Mouse (Mus musculus) thymus, postnatal 36 days (tissue): ENCODE results near the gene Esr1.
A peak's percentile ranks its signal among the peaks of the same experiment; 100 is the strongest.
"Not testable (repeated sequence)": the region's sequence is repeated elsewhere in the genome, so short reads cannot be mapped to it uniquely, and the experiment has no call there.

Experiments used
- DNase-seq, 2 experiments: peaks; one replicate each; pipeline ENCODE4 v3.0.0; 2022; ENCODE audit warnings: mixed read lengths in 2 of 2

Esr1 gene

DNA sequence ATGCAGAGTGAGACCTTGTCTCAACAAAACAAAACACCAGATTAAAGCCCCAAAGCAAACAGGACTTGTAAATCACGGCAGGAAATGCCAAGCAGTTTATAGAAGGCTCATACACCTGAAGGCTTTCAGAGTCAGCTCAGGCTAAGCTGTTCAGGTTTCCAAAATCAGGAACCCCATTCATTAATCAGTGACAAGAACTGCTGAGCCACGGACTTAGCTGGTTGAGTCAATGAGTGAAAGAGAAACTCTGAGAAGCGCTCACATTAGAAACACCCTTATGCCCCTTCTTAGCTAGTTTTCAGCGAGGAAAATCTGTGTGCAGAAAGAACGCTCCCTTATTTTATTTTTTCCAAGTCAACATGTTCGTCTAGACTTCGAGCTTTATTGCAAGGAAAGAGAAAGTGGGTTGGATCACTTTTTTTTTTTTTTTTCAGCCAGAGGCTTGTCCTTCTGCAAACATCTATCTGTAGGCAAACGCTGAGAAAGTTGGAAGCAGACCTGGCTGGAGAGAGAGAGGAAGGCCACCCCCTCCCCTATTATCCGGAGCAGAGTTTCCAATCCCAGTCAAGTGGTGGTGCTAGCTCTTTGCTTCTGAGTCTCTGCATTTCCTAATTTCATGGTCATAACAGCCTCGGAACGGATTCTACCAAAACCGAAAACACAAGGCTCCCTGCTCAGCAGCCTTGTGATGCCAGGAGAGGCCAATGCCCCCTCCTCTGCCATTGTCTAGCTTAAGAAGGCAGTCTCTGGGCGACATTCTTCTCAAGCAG lies at the start of gene Esr1:
TSS of gene Esr1 (plus strand) at position 208 of the 770 bp plus-strand sequence.
- peak; percentile 32 for DNase-seq

DNA sequence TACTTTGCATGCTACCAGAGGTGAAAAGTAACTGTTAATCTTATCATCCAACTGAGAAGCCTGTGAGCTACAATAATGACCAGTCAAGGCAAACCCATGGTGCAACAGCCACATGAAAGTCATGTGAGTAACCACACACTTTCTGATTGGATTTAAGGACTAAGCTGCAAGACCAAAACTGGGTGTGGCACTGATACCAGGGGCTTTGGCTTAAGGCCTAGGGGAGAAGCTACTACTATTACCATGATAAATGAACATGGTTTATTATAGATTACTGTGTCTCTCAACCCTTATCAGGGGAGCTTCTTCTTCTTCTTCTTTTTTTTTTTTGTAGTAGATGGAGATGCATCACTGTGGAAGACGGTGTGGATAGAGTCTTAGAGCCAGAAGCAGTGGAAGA lies 46.2 kb upstream of the Esr1 start:
- DNase-seq = no peak

DNA sequence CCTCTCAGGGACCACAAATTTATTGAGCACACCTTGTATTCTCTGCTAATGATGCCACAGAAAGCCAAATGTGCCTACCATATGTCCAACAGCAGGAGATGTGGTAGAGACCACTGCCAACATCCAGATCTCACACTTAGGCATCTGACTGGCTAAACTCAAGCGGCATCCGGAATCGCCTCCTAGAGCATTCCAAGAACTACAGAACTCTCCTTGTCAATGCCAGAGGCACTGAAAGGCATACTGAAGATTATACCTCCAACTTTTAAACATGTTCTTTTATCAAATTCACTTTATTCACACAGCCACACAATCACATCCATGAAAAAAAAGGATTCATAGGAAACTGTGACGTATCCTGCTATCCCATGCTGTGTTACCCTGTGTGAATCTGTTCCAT lies 40.6 kb upstream of the Esr1 start:
- DNase-seq = no peak

DNA sequence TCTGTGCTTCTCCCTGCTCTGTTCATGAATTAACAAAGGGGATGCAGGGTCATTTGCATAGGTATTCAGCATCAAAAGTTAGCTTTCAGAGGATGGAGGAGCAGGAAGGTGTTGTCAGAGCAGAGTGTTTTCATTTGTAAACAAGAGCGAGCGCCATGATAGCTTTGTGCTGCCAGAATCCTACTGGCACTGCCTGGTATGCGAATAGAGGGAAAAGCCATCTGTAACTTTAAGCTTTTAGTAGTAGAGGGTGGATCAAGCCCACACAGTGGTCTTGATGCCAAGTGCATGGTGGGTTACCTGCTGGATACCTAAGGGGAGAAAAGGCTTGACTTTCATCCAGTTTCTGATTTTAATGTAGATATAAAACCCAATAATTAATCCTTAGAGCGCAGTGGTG lies 40.1 kb upstream of the Esr1 start:
- DNase-seq = no peak

DNA sequence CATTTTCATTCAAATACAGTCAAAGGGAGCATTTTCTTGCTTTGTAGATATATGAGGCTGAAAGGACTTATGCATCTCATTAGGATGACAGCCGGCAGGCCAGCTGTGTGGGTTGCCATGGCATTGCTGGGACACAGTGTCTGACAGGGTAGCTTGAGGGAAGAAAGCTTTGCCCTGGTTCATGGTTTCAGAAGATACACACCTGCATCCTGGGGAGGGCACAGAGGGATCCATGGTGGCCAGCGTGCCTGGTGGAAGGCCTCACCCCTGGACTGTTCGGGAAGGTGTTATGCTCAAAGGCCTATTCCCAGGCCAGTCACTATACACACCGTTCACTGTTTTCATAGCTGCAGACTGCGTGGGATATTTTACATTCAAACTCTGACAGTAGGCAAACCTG lies 29.5 kb upstream of the Esr1 start:
- DNase-seq = no peak

DNA sequence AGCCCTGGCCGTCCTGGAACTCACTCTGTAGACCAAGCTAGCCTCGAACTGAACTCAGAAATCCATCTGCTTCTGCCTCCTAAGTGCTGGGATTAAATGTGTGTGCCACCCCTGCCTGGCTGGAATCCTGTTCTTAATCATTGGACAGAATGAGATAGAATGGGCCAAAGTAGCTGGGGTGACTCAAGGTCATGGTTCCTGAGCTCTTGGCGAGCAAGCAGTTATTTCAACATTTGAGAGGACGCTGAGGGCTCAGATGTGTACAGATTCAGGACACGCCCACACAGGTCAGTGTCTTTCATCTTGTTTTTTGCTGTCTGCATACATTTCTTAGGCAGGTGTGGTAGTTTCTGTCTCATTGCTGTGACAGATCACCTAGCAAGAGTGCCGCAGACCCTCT lies 24.7 kb upstream of the Esr1 start:
- no peak for DNase-seq

DNA sequence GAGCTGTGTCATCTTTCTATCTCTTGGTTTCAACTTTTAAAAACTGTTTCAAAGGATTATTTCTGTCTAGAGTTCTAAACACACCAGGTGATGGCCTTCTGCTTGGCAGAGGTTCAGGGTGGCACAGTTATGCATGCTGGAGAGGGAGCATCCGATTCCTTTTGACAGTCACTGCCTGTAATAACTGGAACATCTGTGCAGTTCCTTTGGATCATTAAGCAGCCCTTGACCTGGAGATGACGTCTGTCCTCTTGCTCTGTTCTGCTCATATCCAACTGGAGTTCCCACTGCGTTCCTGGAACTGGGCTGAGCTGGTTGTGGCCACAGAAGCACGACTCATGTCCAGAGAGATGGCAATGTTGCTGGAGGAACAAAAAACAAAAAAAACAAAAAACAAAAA lies 21.8 kb upstream of the Esr1 start:
- DNase-seq = no peak

DNA sequence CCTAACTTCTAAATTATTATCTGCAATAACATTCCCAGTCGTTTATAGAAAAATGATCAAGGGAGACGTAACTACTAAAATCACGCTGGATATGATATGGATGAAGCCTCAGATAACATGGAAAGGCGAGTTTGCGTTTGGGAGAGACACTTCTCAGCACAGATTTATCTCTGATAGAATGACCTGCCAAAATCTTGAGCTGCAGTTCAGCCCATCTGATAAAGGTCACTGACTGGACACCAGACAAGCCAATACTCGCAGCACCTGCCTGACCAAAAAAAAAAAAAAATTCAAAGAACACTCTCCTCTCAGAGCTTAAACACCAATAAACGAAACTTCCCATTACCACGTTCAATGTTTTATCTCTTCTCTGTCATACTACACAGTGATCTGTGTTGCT lies 20.4 kb upstream of the Esr1 start:
- no peak for DNase-seq

DNA sequence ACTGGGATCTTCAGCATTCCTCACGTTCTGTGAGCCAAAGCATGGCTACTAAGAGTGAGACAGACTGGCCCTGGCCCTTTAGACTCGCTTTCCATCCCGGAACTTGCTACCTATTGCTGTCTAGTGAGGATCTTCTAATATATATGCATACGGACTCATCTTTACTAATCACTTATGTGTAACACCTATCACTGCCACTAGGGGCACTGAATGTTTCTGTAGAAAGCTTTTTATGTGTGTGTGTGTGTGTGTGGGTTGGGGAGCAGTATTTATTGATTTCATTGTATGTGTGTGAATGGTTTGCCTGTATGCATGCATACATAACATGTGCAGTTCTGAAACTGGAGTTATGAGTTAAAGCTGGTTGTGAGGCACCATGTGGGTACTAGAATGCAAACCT lies 17.6 kb upstream of the Esr1 start:
- no peak for DNase-seq

DNA sequence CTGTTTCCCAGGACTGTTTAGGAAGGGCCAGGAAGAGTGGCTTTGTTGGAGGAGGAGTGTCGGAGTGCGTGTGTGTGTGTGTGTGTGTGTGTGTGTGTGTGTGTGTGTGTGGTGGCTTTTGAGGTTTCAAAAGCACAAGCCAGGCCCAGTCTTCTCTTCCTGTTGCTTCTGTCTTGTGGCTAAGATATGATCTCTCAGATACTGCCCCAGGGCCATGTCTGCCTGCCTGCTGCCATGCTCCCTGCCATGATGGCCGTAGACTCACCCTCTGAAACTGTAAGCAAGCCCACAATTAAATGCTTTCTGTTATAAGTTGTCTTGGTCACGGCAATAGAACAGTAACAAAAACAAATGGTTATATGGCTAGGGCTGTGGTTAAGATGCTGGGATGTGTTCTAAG lies 14.2 kb upstream of the Esr1 start:
- DNase-seq = no peak

DNA sequence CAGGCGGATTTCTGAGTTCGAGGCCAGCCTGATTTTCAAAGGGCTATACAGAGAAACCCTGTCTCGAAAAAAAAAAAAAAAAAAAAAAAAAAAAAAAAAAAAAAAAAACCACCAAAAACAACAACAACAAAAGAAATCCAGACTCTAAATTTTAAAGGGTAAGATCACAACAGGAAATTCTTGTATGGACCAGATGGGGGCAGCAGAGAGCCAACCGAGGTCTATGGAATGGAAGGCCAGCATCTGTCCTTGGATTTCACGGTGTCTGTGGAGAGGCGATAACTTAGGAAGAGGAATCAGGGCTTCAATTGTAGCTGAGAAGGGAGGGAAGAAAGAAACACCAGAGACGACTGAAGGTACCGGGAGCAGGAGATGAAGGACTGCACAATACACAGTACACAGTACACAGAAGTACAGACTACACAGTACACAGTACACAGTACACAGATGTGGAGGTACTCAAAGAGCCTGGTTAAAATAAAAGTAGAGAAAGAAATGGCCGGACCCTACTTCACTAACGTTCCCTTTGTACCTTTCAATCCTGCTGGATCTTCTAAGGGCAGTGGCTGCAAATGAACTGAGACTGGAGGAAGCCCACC lies 13.1 kb upstream of the Esr1 start:
- peak; percentile 28 to 53 for DNase-seq

DNA sequence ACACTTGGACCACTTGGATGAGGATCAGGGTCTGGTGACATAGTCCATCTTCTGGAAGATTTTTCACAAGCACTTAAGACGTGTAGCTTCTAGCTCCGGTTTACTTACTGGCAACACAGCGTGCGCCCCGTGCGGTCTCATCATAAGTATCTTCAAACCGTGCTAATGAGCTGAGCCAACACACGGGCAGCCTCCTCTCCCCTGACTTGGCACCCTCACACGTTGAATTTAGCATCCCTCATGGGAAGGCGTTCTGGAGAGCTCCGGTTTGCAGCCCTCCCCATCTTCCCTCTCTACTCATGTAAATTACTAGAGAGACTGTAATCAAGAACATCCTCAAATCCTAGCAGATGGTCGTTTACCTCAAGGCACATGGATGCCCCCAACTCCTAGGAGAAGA lies 12.5 kb upstream of the Esr1 start:
- no peak for DNase-seq

DNA sequence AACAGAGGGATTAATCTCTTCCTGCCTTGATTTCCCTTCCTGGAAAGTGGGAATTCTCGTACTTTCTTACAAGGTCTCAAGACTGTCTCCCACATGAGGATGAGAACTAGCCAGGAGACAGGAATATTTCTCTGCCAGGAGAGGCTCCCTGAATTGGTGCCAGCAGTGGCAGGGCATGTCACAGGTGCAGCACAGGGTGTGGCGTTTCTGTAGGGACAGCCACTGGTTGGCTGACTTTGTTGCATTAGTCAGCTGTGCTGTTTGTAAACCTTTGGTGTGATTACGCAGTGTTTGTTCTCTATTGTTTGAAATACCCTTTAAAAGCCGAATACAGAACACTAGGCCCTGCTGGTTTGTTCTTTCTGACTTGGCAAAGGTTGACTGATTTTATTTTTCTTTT lies 11.8 kb upstream of the Esr1 start:
- DNase-seq = no peak

DNA sequence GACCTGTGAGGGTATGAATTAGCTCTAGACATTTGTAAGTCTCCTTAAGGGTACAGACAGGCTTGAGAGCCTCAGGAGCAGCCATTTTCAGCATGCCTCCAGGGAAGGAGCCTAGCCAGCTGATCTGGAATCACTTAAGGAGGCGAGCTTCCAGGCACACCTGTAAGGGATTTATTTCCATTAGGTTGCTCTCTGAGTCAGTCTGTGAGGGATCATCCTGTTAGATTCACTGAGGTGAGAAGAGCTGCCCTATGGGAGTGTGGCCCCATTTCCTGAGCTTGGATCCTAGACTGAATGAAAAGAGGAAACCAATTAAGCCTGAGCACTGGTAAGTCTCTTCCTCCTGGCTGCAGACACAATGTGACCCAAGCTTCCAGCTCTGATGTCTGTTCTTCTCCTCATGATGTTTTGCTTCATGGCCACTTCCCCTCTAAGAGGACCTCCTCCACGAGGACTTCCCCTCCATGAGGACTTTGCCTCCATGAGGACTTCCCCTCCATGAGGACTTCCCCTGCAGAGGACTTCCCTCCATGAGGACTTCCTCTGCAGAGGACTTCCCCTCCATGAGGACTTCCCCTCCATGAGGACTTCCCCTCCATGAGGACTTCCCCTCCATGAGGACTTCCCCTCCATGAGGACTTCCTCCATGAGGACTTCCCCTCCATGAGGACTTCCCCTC lies 10.5 kb upstream of the Esr1 start:
- DNase-seq = no peak

DNA sequence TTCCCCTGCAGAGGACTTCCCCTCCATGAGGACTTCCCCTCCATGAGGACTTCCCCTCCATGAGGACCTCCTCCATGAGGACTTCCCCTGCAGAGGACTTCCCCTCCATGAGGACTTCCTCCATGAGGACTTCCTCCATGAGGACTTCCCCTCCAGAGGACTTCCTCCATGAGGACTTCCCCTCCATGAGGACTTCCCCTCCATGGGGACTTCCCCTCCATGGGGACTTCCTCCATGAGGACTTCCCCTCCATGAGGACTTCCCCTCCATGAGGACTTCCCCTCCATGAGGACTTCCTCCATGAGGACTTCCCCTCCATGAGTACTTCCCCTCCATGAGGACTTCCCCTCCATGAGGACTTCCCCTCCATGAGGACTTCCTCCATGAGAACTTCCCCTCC lies 9.8 kb upstream of the Esr1 start:
- DNase-seq = not testable (repeated sequence)

DNA sequence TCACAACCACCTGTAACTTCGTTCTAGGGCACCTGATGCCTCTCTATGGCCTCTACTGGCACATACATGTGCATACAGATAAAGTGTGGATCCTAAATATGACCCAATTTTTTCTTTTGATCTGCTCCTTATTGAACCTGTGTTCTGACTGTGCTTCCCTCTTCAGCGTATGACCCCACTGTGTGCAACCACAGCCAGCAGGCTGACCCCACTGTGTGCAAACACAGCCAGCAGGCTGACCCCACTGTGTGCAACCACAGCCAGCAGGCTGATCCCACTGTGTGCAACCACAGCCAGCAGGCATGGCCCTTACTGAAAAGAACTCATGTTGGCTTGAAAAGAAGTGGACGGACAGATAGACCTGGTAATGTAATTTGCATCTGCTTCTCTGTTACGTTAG lies 8.9 kb upstream of the Esr1 start:
- DNase-seq = no peak

DNA sequence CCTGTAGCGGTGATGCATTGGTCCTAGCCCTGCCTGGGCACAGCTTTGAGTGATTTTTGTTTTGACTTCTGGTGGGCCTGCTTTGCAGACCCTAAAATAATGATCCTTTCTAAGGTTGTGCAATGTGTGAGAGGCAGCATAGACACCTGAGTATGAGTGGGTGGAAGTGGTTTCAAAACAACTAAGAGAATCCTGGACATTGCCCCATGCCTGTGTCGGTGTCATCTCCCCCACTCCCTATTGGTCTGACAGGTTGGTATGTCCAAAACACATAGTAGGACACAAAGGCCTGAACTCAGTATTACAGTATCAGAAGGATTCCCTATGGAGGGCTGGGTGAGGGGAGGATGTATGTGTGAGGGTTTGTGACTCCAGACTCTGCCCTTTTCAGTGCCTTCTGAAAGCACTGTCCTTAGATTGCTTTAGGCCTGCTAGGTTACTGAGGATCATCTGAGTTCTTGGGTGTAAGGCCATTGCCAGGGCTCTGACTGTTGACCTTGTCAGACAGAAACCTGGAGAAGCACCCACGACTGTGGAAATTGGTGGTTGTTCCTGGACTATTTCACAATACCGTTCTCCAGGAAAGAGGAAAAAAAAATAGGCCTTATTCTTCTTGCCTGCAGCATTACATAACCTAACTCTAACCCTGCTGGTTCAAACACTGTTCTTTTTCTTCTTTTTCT lies 6.7 kb upstream of the Esr1 start:
- DNase-seq = no peak

DNA sequence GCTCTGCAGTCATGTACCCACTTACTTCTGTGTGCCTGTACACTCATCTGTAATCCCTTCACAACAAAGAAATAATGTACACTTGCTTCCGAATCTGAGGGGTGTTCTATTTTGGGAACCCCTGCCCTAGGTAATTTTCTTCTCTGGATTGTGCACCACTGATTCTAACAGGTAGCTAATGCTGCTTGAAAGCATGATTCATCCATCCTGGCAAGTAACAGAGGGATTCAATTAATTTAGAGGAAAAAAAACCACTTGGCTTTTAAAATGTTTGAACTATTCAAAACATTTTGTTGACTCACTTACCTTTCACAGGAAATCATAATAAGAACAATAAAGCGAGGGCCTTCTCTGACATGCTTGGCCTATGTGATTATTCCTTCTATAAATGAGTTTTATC lies 1.2 kb upstream of the Esr1 start:
- DNase-seq = no peak

DNA sequence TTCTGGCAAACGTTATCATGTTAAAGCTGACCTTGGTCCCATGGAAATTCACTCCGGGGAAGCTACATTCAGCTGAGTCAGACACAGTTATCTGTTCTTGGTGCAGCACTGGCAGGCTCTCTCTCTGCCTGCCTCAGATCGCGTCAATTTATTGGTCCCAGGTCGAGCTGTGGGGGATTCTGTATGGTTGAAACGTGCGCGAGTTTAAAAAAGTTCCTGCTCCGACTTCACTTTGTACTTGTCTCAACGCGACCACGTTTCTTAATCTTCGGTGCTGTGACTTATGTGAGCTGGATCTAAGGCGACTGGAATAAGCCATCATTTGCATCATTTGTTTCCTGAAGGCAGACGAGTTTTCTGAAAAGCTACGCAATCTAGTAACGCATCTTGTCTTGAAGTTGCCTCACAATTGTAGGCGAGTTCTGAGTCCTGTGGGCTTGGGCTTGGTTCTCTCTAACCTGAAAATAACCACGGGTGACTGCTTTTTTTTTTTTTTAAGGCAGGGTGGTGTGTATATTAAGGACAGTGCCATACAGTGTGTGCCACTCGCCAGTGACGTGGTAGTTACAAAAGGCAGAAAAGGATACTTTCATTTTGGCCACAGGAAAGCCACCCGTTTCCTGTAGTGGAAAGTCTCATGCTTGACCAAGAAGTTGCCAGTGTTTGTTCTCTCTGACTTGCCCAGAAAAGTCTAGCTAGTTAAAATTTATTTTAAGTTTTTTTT lies 1.1 kb downstream of the Esr1 start:
- peak; percentile 58 to 70 for DNase-seq

DNA sequence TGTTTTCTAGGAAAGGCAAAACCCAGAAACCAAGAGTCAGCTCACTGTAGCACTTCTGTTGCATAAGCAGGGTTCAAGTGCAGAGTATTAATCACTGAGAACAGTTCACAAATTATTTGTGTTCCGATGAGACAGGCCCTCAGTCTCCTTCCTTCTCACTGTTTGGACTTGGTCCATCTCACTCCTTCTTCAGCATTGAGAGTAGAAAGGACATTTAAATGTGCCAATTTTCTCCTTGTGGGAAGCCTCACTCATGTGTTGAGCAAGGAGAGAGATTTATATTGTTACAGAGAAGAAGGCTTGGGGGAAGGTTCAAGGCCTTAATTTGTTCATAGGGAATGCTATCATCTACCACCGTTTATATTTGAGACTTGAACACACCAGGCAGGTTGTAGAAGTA lies 6.6 kb downstream of the Esr1 start:
- no peak for DNase-seq

DNA sequence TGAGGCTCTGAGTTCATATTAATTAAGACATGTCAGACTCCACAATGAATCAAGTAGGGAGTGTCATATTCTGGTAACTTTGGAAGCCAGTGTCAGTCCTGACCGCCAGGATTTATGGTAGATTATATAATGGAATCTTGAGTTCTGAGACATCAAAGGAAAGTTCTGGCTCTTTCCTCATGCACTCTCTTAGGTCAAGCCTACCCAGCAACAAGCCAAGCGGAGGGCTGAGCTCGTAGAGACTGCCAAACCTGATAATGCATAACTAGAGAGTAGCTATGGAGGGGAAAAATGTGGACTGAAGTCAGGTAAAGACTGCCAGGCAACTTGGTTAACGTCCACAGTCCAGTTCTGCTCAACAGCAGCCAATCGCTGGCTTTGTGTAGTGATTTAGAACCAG lies 7.3 kb downstream of the Esr1 start:
- no peak for DNase-seq

DNA sequence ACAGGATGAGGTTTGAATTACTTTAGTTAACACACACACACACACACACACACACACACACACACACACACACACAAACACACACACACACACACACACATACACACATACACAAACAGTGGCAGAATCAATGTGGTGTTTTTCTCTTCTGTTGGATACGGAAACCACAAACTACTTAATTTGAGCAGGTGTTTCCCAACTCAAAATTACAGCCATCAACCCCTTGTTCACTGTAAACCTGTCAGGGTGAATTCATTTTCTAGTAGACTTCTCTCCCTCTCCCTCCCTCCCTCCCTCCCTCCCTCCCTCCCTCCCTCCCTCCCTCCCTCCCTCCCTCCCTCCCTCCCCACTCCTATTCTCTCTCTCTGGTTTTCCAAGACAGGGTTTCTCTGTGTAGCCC lies 8.0 kb downstream of the Esr1 start:
- DNase-seq = not testable (repeated sequence)
